Mouse (Mus musculus): Measurements from ENCODE around the gene Hnrnpu.

- TF ChIP-seq POLR2A (IDR thresholded peaks at IDR 0.05; ENCODE audit: insufficient read depth, low read depth, low read length) (no peak), CTCF (IDR thresholded peaks at IDR 0.05) (no peak)
Observed at GRCm38 (mm10) chr1:178382165-178382564, 44.6 kb upstream of the Hnrnpu start.
